ENCODE assay signal across 8 mouse cellular contexts in genomic region chrX:150458766-150459350, GRCm38 (mm10). TPM values are rescaled to one million over a fixed set of nuclear protein-coding genes. Genes with fewer than 3 reads are reported as not detected.
DNase-seq lines count a peak whose midpoint lies in the region; ATAC-seq and TF ChIP-seq lines count a peak whose summit lies in the region.

Gene Tmem29 (minus strand): TSS chrX:150459154.

- peak; percentile 87 for DNase-seq in A20 (ENCODE audit: low read depth, low spot score)
- DNase-seq in brain, adult 2 months (ENCODE audit: low read depth, low spot score): peak; percentile 97
- DNase-seq in liver, adult 2 months (ENCODE audit: extremely low read depth, low read depth, low spot score): peak; percentile 85
- peak; percentile 89 for DNase-seq in splenic B cell, adult 2 months (ENCODE audit: low read depth, low spot score)

- TF ChIP-seq POLR2A in liver, adult 2 months (IDR thresholded peaks at IDR 0.05; ENCODE audit: extremely low read depth, insufficient read depth, low read length): no peak
- no peak for TF ChIP-seq POLR2A in myocyte (IDR thresholded peaks at IDR 0.05; ENCODE audit: insufficient read length, low read depth)

- no peaks in the 10 kb centered on the region for H3K9me3 ChIP-seq in heart, embryonic 11.5 days (replicated peaks; ENCODE audit: control insufficient read depth, low read length)
- no peaks in the 10 kb centered on the region for H3K9me3 ChIP-seq in kidney, embryonic 16.5 days (ENCODE audit: low read length)

- H3K27me3 ChIP-seq in heart, embryonic 11.5 days (ENCODE audit: control insufficient read depth, insufficient read depth, low read length): no peaks in the 10 kb centered on the region
- H3K27me3 ChIP-seq in kidney, embryonic 16.5 days (ENCODE audit: insufficient read depth, low read length): no peaks in the 10 kb centered on the region
- H3K27me3 ChIP-seq in liver, adult 2 months (ENCODE audit: control insufficient read depth, insufficient read depth, low read length): no peaks in the 10 kb centered on the region
- no peaks in the 10 kb centered on the region for H3K27me3 ChIP-seq in myocyte (ENCODE audit: control insufficient read depth, insufficient read depth, insufficient read length)
- H3K27me3 ChIP-seq in splenic B cell, adult 2 months (ENCODE audit: control insufficient read depth, insufficient read depth, low read length, poor library complexity, severe bottlenecking): no peaks in the 10 kb centered on the region

- peak; percentile 54 for TF ChIP-seq CTCF in liver, adult 2 months (IDR thresholded peaks at IDR 0.05; ENCODE audit: low read depth, low read length)

- H3K27ac ChIP-seq in heart, embryonic 11.5 days (ENCODE audit: low read depth, low read length): peak within 1 kb of the TSS; percentile 50; the same call in 1 of the 2 replicates
- peak within 1 kb of the TSS; percentile 34 for H3K27ac ChIP-seq in kidney, embryonic 16.5 days (ENCODE audit: low read length)
- peak within 1 kb of the TSS; percentile 67 for H3K27ac ChIP-seq in liver, adult 2 months (replicated peaks; ENCODE audit: insufficient read depth, low read depth, low read length)

- H3K9ac ChIP-seq in heart, embryonic 11.5 days (ENCODE audit: low read depth, low read length): peak within 1 kb of the TSS; percentile 69; the same call in 1 of the 2 replicates
- peak within 1 kb of the TSS; percentile 72 for H3K9ac ChIP-seq in kidney, embryonic 16.5 days (replicated peaks; ENCODE audit: low read length)
- H3K9ac ChIP-seq in liver, adult 2 months (ENCODE audit: low read depth, low read length): peak within 1 kb of the TSS; percentile 69

- no peaks in the 10 kb centered on the region for H3K79me2 ChIP-seq in liver, adult 2 months (ENCODE audit: control insufficient read depth, insufficient read depth, low read length)
- peaks cover 10% of the 10 kb centered on the region for H3K79me2 ChIP-seq in myocyte (ENCODE audit: control insufficient read depth, insufficient read depth)

- peak; percentile 100 for ATAC-seq in erythroblast, adult 5-6 weeks (replicated peaks; ENCODE audit: low FRiP score, poor library complexity, severe bottlenecking)
- peak; percentile 91 for ATAC-seq in heart, embryonic 11.5 days (replicated peaks; ENCODE audit: insufficient number of reproducible peaks, low FRiP score, low TSS enrichment)
- ATAC-seq in kidney, embryonic 16.5 days (ENCODE audit: low FRiP score, low TSS enrichment): peak; percentile 98

- peak within 1 kb of the TSS; percentile 44 for H3K4me3 ChIP-seq in heart, embryonic 11.5 days (ENCODE audit: low read depth, low read length)
- H3K4me3 ChIP-seq in kidney, embryonic 16.5 days (ENCODE audit: low read length): peak within 1 kb of the TSS; percentile 45
- H3K4me3 ChIP-seq in liver, adult 2 months (ENCODE audit: insufficient read depth, low read depth, low read length): peak within 1 kb of the TSS; percentile 64
- peak within 1 kb of the TSS; percentile 38 for H3K4me3 ChIP-seq in myocyte

- no peak within 1 kb of the TSS for H3ac ChIP-seq in myocyte (ENCODE audit: control insufficient read depth, insufficient read length)

- 2% methylated on average over 30 of the region's 30 CpGs for WGBS in heart, embryonic 11.5 days (ENCODE audit: insufficient replicate concordance)
- 2% methylated on average over 30 of the region's 30 CpGs for WGBS in kidney, embryonic 16.5 days
- WGBS in liver, adult 2 months: under 1% methylated on average over 30 of the region's 30 CpGs

- H3K4me2 ChIP-seq in heart, embryonic 11.5 days: peak within 1 kb of the TSS; percentile 54
- H3K4me2 ChIP-seq in kidney, embryonic 16.5 days (replicated peaks; ENCODE audit: low read depth, low read length): peak within 1 kb of the TSS; percentile 52
- H3K4me2 ChIP-seq in myocyte (ENCODE audit: low read depth): peak within 1 kb of the TSS; percentile 67

- no peaks in the 10 kb centered on the region for H3K4me1 ChIP-seq in heart, embryonic 11.5 days (ENCODE audit: control insufficient read depth, insufficient read depth, low read length)
- peaks cover 6% of the 10 kb centered on the region; the same call in 1 of the 2 replicates for H3K4me1 ChIP-seq in kidney, embryonic 16.5 days (ENCODE audit: insufficient read depth, low read length)
- 0 out of 2 replicates have a peak, but pooled peaks cover 2% of the 10 kb centered on the region for H3K4me1 ChIP-seq in liver, adult 2 months (ENCODE audit: control insufficient read depth, insufficient read depth, low read length)

- H3K36me3 ChIP-seq in heart, embryonic 11.5 days (ENCODE audit: control insufficient read depth, insufficient read depth, low read length): no peaks in the 10 kb centered on the region
- no peaks in the 10 kb centered on the region for H3K36me3 ChIP-seq in kidney, embryonic 16.5 days (ENCODE audit: insufficient read depth, low read length)
- H3K36me3 ChIP-seq in liver, adult 2 months (ENCODE audit: control insufficient read depth, insufficient read depth, low read length): no peaks in the 10 kb centered on the region
- no peaks in the 10 kb centered on the region for H3K36me3 ChIP-seq in myocyte (ENCODE audit: control insufficient read depth, insufficient read depth)
- H3K36me3 ChIP-seq in splenic B cell, adult 2 months (ENCODE audit: control insufficient read depth, insufficient read depth, low read length, poor library complexity, severe bottlenecking): no peaks in the 10 kb centered on the region

TF ChIP-seq in myocyte, 11 proteins besides CTCF, POLR2A, EP300 and RAD21:
- TF ChIP-seq E2F4 (IDR thresholded peaks at IDR 0.05; ENCODE audit: insufficient read depth): no peak
- no peak for TF ChIP-seq MYOG (IDR thresholded peaks at IDR 0.05; ENCODE audit: control insufficient read depth in 1 of 3, insufficient read depth in 1 of 3, insufficient read length in 2 of 3, low read depth in 2 of 3)
- TF ChIP-seq TCF3 (IDR thresholded peaks at IDR 0.05; ENCODE audit: insufficient read length, low read depth): no peak
- no peak for TF ChIP-seq REST (IDR thresholded peaks at IDR 0.05; ENCODE audit: insufficient read depth, insufficient read length)
- TF ChIP-seq POLR2AphosphoS2 (IDR thresholded peaks at IDR 0.05; ENCODE audit: insufficient read length, low read depth): no peak
- no peak for TF ChIP-seq MYOD1 (IDR thresholded peaks at IDR 0.05; ENCODE audit: control insufficient read depth in 1 of 3, insufficient read length in 2 of 3, low read depth in 2 of 3)
- TF ChIP-seq USF1 (IDR thresholded peaks at IDR 0.05; ENCODE audit: low read depth): no peak
- TF ChIP-seq SRF (IDR thresholded peaks at IDR 0.05; ENCODE audit: control insufficient read depth, insufficient read length, low read depth): no peak

RNA-seq across cellular contexts. Expression of gene Tmem29, which starts in this region (rescaled TPM):
- total RNA-seq in erythroblast, adult 5-6 weeks (2015; ENCODE audit: low replicate concordance): 9.4 and 31.5 TPM in 2 replicates
- 10.3 and 19.4 TPM in 2 replicates for total RNA-seq in erythroblast, adult 5-6 weeks (2017; ENCODE audit: low replicate concordance)
- polyA plus RNA-seq in heart, embryonic 11.5 days (2014; fragmentation: Nextera tagmentation; extraction: Ambion mirVana): 22.9 and 23.5 TPM in 2 replicates
- polyA plus RNA-seq in kidney, embryonic 16.5 days (2015; fragmentation: Nextera tagmentation; extraction: Ambion mirVana): 34.5 and 35.3 TPM in 2 replicates
- 13.0 and 18.5 TPM in 2 replicates for total RNA-seq in liver, adult 2 months (2014; rRNA removed)
- polyA plus RNA-seq in liver, adult 2 months (2012; rRNA removed): 3.0 and 3.4 TPM in 2 replicates
- polyA plus RNA-seq in myocyte (2012; fragmentation: generic; extraction: Trizol): 5.9 TPM

Comparison
In these comparisons a context has a peak if more than half of its experiments do, and no peak if none do; other contexts are left out.
1. Peak in every context shown above with its lines: DNase-seq, ATAC-seq, H3K4me3 ChIP-seq and H3K27ac ChIP-seq.